Mouse (Mus musculus) heart, adult 2 months (tissue): ENCODE data around the gene Zfp346.

Experiments used
- CTCF ChIP-seq: fragments of 200-600 bp; IDR thresholded peaks from 2 replicates; pipeline ENCODE4 v1.8.1; 2022; ENCODE audit warnings: antibody characterized with exemption, mild to moderate bottlenecking, moderate library complexity
- POLR2A ChIP-seq: fragments of 200-500 bp; IDR thresholded peaks from 2 replicates; pipeline ENCODE4 v1.6.1; 2011; ENCODE audit warnings: mild to moderate bottlenecking, low read depth, low read length, control low read depth; ENCODE audit not compliant: insufficient read depth

DNA sequence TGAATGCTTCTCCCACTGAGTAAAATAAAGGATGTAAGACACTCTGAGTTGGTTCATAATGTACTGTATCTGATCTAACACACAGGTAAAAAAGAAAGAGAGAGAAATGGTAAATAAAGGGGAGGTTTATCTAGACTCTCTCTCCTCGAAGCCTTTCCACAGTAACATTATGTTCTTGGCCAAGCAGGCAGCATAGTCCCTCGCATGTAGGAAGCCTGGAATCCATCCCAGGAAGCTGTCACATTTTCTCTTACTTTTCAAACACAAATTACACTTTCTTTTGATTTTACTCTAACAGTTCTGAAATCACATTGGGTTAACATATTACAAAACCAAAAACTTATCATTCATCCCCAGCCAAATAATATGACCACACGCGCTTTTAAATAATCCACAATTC lies 12.5 kb upstream of the Zfp346 start:
- TF ChIP-seq CTCF (no peak), POLR2A (no peak)
